Mouse (Mus musculus): ENCODE data around the gene Dnmt1. TPM values are rescaled to one million over a fixed set of nuclear protein-coding genes. Genes with fewer than 3 reads are reported as not detected.

Dnmt1 gene
- total RNA-seq, 2 experiments from 2014 or later, result 34.5 to 36.2 TPM

DNA sequence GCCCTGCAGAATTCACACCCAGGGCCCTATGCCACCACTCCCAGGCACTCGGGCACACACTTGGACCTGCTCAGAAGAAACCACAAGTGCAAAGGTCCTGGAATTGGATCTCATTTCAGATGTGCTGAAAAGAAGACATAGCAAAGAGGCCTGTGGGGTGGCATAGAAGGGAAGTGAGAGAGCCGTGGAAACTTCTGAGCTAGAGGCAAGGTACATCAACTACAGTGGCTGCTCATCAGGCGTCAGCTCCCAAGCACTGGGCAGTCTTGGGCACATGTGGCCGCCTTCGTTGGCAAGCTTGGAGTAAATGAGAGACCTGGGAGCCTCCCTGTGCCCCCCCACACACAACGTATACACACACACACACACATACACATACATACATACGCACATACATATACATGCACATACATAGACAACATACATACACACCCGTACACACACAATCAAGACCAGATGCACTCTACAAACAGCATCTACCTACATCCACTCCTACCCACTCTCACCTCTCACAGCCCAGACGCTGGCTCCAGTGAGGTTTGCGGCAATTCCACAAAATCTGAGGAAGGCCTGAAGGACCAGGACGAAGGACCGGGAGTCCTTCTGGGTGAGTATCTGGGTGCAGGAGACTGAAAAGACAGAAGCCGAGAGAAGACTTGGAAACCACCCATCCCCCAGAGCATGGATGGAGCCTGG lies 80.4 kb downstream of the Dnmt1 start, which contains the start of gene Angptl6:
Gene Angptl6 (minus strand): TSS at position 631 of the 696 bp plus-strand sequence.
- TF ChIP-seq CTCF (conservative IDR thresholded peaks at IDR 0.05), result no peak
- H3K27ac ChIP-seq, result peak within 1 kb of the TSS; percentile 99
- DNase-seq (ENCODE audit: low spot score in 2 of 2), result no peak
- H3K4me3 ChIP-seq, result peak within 1 kb of the TSS; percentile 72

DNA sequence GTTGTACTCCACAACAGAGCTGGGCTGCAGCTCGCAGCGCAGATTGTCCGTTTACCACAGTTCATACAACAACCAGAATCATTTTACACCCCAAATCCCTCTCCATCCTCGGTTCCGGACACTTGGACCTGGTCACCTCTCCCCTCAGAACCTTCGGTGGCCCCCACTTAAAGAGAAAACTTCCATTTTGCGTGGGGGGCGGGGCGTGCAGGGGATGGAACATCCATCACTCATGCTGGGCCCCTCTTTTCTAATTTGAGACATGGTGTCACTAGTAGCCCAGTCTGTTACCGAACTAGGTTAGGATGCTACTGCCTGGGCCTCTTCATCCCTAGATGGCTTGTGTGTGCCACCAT lies 81.0 kb downstream of the Dnmt1 start:
- peak overlapping the region; percentile 99 for H3K27ac ChIP-seq
- no peak for DNase-seq (ENCODE audit: low spot score in 2 of 2)
- TF ChIP-seq CTCF (conservative IDR thresholded peaks at IDR 0.05), result no peak
- H3K4me3 ChIP-seq, result peak overlapping the region; percentile 72

DNA sequence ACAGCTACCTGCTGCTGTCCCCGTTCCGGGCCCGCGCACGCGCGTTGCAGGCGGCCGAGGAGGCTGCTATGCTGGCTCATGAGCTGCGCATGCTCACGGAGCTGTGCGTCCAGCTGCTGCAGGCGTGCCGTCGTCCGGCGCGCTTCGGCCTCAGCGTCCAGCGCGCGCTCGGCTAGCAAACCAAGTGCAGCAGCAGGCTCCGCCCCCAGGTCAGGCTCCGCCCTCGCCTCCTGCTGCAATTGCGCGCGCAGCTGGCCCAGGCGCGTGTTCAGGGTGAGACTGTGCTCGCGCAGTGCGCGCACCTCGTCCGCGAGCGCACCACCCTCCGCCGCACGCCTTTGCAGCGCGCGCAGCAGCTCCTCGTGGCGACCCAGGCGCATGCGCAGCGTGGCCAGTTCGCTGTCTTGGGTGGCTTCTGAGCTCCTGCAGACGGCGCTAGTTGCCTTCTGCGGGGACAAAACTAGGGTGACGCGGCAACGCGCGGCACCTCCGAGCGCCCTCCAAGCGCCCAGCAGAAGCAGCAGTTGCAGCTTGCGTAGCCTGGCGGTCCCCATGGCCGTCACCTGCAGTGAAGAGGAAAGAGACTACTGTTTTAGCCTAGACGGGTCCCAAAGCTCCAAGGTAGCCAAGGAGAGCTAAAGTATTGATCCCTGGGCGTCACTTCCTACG lies 81.5 kb downstream of the Dnmt1 start:
- peak overlapping the region; percentile 72 for H3K4me3 ChIP-seq
- peak; percentile 85 for TF ChIP-seq CTCF (conservative IDR thresholded peaks at IDR 0.05)
- DNase-seq (ENCODE audit: low spot score in 2 of 2), result peak; percentile 98 to 99
- H3K27ac ChIP-seq, result peak overlapping the region; percentile 99

DNA sequence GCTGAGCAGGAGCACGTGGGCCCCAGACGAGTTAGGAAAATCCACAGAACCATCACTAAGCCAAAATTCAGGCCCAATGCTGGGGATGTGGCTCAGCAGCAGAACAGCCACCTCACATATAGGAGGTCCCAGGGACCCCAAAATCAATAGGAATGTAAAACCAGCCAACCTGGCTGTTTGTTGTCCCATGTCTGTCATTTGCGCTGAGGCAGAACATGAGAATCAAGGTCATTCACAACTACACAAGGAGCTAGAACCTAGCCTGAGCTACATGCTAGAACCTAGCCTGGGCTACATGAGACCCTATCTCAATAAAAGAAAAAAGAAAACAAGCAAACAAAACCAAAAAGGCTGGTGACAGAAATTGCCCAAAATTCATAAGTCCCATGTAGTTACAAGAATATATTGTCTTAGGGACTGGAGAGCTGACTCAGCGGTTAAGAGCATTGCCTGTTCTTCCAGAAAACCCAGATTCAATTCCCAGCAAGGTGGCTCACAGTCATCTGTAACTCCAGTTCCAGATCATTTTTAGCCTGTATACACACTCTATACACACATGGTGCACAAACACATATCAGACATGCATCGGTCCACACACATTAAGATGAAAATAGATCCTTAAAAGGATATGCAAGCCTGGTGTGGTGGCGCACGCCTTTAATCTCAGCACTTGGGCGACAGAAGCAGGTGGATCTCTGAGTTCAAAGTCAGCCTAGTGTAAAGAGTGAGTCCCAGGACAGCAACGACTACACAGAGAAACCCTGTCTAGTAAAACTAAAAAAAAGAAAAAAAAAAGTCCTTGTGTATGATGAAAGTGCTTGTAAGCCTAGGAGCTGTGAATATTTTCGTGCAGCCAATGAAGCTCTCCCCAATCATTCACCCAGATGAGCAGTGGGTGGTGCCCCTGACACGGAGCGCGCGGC lies 82.3 kb downstream of the Dnmt1 start:
- H3K4me3 ChIP-seq, result peak overlapping the region; percentile 72
- peak overlapping the region; percentile 99 for H3K27ac ChIP-seq
- no peak for DNase-seq (ENCODE audit: low spot score in 2 of 2)
- no peak for TF ChIP-seq CTCF (conservative IDR thresholded peaks at IDR 0.05)

DNA sequence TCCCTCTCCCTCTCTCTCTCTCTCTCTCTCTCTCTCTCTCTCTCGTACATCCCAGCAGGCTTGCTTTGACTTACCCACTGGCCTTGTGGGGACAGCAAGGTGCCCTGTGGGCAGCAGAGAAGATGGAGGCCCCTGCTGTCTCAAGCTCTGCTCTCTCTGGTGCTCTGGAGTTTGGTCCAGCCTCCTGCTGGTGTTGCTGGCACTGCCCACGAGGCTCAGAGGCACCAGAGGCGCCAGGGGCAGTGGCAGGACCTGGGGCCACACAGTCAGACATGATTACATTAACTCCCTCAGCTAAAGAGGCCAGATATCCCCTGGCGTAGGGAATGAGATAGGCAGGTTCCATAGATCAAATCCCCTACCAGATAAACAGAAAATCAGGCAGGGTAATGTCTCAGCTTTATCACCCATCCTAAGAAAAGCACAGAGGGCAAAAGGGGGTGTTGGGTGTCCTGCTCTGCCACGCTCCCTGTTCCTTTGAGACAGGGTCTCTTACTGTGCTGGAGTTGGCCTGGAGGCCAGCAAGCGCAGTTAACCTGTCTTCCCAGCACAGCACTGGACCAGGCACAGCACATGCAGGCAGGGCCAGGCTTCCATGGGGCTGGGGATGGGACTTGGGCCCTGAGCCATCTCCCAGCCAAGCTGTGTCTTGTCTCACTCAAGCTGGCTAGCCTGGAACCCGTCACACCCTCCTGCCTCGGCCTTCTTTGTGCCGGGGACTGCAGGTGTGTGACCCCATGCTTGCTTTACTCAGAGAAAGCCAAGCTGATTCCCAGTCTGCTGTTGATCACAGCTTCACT lies 83.2 kb downstream of the Dnmt1 start:
- Histone ChIP-seq H3K4me3 (no peak overlapping the region), H3K27ac (peak overlapping the region; percentile 36; the same call in 1 of the 2 replicates)
- DNase-seq (ENCODE audit: low spot score in 2 of 2), result no peak
- TF ChIP-seq CTCF (conservative IDR thresholded peaks at IDR 0.05), result no peak

DNA sequence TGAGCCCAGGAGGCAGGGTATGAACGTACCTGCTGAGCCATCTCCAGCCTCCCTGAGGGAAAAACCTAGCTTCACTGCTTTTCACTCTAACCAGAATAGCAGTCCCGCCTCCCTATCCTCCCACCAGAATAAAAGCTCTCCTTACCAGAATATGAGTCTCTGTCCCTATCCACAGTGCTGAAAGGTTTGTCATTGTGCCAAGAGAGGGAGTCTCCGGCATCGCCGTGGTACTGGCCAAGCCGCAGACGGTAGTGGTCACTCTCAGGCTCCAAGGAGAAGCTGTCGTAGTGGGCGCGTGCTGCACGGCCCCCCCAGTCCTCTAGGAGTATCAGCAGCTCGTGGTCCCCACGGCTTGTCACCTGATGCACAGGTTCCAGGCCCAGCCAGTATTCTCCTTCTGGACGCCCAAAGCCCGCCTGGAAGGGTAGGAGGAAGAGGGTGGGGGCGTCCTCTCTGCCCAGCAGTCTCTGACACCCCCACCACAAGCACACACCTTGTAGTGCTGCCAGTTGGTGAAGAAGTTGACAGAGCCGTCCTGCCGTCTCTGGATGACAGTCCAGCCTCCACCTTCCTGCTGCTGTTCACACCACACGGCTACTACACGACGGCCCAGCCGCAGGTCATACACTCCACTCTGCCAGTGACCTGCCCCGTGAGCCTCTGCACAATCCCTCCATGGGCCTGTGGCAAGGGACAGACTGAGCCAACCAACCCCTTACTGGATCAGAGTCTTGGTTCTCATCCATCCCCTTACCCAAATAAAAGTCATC lies 84.5 kb downstream of the Dnmt1 start:
- no peak for TF ChIP-seq CTCF (conservative IDR thresholded peaks at IDR 0.05)
- peak overlapping the region; percentile 3; the same call in 1 of the 2 replicates for H3K27ac ChIP-seq
- DNase-seq (ENCODE audit: low spot score in 2 of 2), result no peak
- H3K4me3 ChIP-seq, result no peak overlapping the region

DNA sequence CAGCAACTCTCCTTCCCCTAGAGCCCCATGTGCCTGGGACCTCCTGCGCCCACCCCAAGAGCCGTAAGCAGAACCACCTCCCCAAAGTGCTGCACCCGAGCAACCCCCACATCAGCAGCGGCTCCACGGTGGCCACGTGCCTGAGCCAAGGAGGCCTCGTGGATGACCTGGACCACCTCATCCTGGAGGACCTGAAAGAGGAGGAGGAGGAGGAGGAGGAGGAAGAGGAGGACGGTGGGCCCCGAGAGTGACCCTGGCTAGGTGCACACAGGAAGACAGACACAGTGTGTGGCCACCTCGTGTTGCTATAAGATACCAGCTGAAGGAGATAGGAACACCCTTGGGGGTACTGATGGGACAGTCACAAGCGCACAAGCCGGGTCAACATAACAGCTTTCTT lies 86.2 kb downstream of the Dnmt1 start:
- no peak for DNase-seq (ENCODE audit: low spot score in 2 of 2)
- TF ChIP-seq CTCF (conservative IDR thresholded peaks at IDR 0.05), result no peak
- Histone ChIP-seq H3K27ac (no peak overlapping the region), H3K4me3 (no peak overlapping the region)

DNA sequence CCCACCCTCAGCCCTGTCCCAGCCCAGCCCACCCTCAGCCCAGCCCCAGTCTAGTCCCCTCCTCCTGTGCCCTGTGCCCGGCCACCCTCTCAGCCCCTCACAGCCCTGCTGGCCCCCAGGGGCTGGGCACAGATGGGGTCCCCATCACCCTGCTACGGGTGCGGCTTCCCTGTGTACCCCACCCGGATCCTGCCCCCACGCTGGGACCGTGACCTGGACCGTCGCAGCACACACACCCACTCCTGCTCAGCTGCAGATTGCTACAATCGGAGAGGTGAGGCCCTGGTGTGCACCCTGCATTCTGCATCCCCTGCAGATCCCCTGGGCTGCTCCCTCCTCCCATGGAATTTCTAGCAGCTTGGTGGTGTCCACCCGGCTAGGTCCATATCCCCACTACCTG lies 86.7 kb downstream of the Dnmt1 start:
- DNase-seq (ENCODE audit: low spot score in 2 of 2), result no peak
- TF ChIP-seq CTCF (conservative IDR thresholded peaks at IDR 0.05), result no peak
- Histone ChIP-seq H3K4me3 (no peak overlapping the region), H3K27ac (no peak overlapping the region)

DNA sequence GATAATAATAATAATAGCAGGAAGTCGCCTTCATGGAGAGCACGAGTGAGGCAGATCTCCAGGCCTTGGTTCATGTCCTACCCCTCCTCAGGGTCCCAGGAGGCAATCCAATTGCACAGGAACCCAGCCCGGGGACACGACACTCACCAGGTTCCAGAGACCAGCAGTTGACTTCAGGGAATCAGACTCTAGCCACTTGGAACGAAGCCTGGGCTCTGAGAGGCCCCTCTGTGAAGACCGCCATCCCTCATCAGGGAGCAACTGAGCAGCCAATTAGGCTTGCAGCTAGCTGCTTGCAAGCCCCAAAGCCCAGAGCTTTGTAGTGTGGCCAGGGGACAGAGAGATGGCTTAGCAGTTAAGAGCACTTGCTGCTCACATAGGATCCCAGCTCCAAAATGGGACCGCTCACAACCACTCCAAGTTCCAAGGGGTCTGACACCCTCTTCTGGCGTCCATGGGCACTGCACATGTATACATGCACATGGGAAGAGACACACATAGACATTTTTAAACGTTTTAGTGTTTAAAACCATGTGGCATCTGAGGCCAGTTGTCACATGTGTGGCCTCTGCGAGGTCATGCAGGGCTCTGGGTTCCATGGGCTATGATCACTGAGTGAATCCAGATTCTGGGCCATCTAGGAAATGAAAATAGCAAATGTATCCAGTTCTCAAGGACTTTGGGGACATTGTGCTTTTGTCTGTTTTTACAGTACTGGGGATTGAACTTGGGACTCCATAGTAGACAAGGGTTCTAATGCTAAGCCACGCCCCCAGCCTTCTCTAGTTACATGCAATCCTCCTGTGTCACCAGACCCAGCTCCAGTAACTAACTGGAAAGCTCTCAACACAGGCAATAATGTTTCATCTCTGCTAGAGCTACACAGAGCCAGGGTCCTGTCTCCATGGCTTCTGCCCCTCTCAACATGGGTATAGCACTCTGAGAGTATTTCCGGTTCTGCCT lies 89.2 kb downstream of the Dnmt1 start:
- no peak for DNase-seq (ENCODE audit: low spot score in 2 of 2)
- Histone ChIP-seq H3K4me3 (no peak overlapping the region), H3K27ac (no peak overlapping the region)
- TF ChIP-seq CTCF (conservative IDR thresholded peaks at IDR 0.05), result peak; percentile 58

DNA sequence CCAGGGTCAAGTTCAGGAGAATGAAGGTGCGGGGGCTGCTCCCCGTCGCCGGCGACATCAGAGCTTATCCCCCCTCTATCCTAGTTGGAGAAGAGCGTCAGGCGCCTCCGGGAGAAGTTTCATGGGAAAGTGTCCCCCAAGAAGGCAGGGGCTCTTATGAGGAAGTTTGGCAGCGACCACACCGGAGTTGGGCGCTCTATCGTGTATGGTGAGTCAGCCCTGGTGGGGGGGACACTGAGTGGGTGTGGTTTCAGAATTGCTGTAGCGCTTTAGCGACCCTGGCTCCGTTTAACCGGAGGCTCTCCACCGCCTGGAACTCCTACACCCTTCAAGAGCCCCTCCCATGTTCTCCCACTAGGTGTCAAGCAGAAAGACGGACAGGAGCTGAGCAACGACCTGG lies 90.4 kb downstream of the Dnmt1 start:
- Histone ChIP-seq H3K4me3 (peak overlapping the region; percentile 77), H3K27ac (peak overlapping the region; percentile 90)
- no peak for DNase-seq (ENCODE audit: low spot score in 2 of 2)
- TF ChIP-seq CTCF (conservative IDR thresholded peaks at IDR 0.05), result no peak
